Mouse (Mus musculus): ENCODE measurements around the gene Olfr99.

DNA sequence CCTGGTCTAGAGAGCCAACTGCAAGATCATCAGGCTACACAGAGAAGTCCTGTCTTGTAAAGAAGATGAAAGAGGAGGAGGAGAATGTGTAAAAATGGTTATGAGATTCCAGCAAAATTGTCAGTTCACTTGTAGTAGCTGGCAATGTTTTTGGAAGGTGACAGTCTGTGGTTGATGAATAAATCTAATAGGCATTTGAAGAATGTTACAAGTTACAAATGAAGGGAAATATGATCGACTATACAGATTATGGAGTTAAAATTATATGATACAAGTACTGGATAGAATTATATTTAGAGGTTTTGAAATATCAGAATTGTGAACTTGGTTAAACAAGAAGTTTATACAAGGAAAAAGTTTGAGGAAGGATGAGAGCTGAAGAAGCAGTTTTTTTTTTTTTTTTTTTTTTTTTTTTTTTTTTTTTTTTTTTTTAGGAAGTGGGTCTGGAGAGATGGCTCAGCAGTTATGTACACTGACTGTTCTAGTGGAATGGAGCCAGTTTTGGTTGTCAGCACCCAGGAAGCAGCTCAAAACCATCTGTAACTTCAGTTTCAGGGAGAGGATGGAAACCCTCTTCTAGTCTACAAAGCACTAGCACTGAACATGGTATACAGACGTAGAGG is 7.5 kb downstream of the Olfr99 start:
- no peak for TF ChIP-seq POLR2A (IDR thresholded peaks at IDR 0.05; ENCODE audit: low read depth, low read length)
- peak; percentile 85 for TF ChIP-seq ZNF384 (IDR thresholded peaks at IDR 0.05; ENCODE audit: low read depth, low read length)
- TF ChIP-seq CTCF (conservative IDR thresholded peaks at IDR 0.05 in 1 of 2, IDR thresholded peaks at IDR 0.05 in 1 of 2; ENCODE audit: low read depth in 2 of 2, low read length in 2 of 2), result no peak
- no peak for TF ChIP-seq POLR2AphosphoS2 (IDR thresholded peaks at IDR 0.05; ENCODE audit: low read depth, low read length)
- TF ChIP-seq MAFK (IDR thresholded peaks at IDR 0.05; ENCODE audit: insufficient replicate concordance, low read length), result no peak
- no peak for TF ChIP-seq KAT2A (IDR thresholded peaks at IDR 0.05; ENCODE audit: insufficient replicate concordance, low read length)
- TF ChIP-seq NRF1 (IDR thresholded peaks at IDR 0.05; ENCODE audit: low read depth, low read length), result no peak
